Mouse (Mus musculus): ENCODE results near the gene Oasl2.
A peak's percentile ranks its signal among the peaks of the same experiment; 100 is the strongest.
"Not testable (repeated sequence)": the region's sequence is repeated elsewhere in the genome, so short reads cannot be mapped to it uniquely, and the experiment has no call there.

The Oasl2 gene

GRCm38 (mm10) chr5:114896688-114897373, at the start of gene Oasl2:
Gene Oasl2, plus strand, starts transcription at chr5:114896936.
- DNase-seq (ENCODE audit: extremely low read depth, insufficient read length, low spot score) = no peak

GRCm38 (mm10) chr5:114851565-114852236, 45.0 kb upstream of the Oasl2 start:
- DNase-seq (ENCODE audit: extremely low read depth, insufficient read length, low spot score) = no peak

- DNase-seq (ENCODE audit: extremely low read depth, insufficient read length, low spot score) = not testable (repeated sequence)
Observed at GRCm38 (mm10) chr5:114853364-114853763, 43.4 kb upstream of the Oasl2 start, which contains the start of gene 4930519G04Rik. Gene 4930519G04Rik, plus strand, starts transcription at chr5:114853664.

- no peak for DNase-seq (ENCODE audit: extremely low read depth, insufficient read length, low spot score)
Observed at GRCm38 (mm10) chr5:114858582-114858981, 38.2 kb upstream of the Oasl2 start, which contains the start of gene Gm9936. Gene Gm9936, minus strand, starts transcription at chr5:114858682.

GRCm38 (mm10) chr5:114859253-114859652, 37.5 kb upstream of the Oasl2 start:
- DNase-seq (ENCODE audit: extremely low read depth, insufficient read length, low spot score) = peak; percentile 58

DNA sequence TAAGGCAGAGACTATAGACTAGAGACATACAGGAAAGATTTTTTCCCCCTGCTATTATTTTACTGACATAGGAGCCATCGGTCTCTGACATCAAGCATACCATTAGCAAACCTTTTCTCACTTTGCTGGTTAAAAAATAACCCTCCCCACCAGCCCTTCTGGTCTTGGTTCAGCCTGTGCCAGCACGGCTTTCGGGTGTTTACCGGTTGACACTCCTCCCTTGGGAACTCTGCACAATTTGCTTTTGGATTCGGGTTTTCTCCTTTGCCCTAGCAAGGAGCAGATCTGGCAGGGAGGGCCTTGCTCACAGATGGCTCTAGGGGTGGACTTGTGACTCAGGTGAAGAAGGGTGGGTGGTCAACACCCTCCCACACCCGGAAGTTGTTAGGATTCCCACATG, 35.0 kb upstream of the Oasl2 start:
- no peak for DNase-seq (ENCODE audit: extremely low read depth, insufficient read length, low spot score)

GRCm38 (mm10) chr5:114864813-114865212, 31.9 kb upstream of the Oasl2 start:
- no peak for DNase-seq (ENCODE audit: extremely low read depth, insufficient read length, low spot score)

DNA sequence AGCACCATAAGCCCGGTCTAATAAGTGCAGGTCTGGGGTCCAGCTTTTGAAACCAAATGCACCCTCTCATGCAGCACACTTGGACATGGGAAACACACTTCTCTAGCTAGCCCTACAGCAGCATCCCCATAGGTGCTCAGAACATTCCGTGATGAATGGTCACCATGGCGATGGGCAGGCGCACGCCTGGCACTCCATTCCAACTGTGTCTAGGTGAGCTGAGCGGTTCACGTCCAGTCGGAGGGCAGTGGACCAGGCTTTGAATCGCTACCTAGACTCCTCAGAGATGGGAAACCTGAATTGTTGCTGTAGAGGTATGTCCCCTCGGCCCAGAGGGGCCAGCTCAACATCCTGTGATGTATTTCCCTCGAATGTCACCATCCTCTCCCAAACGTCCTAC, 31.5 kb upstream of the Oasl2 start:
- no peak for DNase-seq (ENCODE audit: extremely low read depth, insufficient read length, low spot score)

DNA sequence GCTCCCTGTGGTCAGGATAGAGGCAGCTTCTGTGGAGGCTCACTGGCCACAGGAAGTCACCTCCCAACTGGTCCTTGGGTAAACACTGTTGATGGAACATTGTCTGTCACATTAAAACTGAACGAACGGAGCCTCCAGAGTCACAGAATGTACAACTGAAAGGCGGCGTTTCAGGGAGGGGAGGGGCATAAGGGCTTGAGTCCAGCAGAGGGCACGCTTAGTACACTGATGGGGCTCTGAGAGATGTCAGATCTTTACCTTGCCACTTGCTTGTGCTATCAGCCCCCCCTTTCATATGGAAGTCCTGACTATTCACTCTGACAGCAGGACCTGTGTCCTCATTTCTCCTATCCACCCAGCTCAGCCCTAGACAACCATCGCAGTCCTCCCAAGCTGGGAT, 20.9 kb upstream of the Oasl2 start:
- no peak for DNase-seq (ENCODE audit: extremely low read depth, insufficient read length, low spot score)

GRCm38 (mm10) chr5:114876331-114876730, 20.4 kb upstream of the Oasl2 start:
- DNase-seq (ENCODE audit: extremely low read depth, insufficient read length, low spot score) = no peak

- DNase-seq (ENCODE audit: extremely low read depth, insufficient read length, low spot score) = no peak
Observed at GRCm38 (mm10) chr5:114877487-114877886, 19.2 kb upstream of the Oasl2 start.

DNA sequence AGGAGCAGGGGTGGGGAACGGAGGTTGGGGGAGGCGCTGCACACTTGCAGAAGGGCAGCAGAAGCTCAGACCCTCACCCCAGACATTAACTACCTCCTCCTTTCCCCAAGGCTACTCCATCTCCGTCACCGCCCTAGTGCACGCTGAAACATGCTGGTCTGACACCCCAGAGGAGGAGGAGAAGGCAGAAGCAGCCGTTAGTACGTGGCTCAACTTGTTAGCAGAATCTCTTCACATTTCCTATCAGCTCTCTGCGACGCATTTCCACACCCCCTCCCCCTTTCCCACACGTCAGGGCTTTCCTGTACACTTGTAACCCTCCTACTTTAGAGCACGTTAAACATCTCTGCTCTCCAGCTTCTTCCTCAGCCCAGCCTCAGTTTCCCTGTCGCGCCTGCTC, 17.3 kb upstream of the Oasl2 start:
- DNase-seq (ENCODE audit: extremely low read depth, insufficient read length, low spot score) = no peak

DNA sequence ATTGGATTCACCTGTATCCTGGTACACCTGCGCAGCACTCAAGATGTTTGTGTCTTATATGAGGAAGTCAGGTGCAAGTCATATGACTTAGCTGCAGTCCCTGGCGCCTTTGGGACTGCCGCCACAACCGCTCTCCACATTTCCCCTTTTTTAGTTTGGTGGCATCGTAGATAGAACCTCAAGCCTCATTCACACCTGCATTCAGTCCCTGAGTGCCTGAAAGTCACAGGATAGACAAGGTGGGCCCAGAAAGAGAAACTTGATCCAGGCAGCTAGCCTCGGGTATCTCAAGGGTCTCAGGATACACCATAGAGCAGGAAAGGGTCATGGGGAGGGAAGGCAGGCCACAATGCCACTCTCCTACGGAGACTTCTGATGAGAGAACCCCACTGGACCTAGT, 14.4 kb upstream of the Oasl2 start:
- not testable (repeated sequence) for DNase-seq (ENCODE audit: extremely low read depth, insufficient read length, low spot score)

- DNase-seq (ENCODE audit: extremely low read depth, insufficient read length, low spot score) = no peak
Observed at GRCm38 (mm10) chr5:114883022-114883421, 13.7 kb upstream of the Oasl2 start.

DNA sequence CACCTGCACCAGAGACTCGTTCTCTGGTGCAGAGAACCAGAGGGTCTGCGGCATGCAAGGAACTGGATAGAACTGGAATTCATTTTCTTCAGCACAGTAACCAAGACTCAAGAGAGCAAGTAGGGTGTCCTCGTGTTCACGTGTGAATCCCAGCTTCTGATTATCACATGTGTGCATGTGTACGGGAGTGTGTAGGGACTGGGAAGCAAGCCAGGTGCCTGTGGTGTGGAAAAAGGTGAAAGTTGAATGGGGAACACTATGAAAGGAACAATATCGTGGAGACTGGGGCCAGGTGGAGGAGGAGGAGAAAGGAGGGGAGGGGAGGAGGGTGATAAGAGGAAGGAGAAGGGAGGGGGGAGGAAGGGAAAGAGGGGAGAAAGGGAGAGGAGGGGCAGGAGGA, 9.9 kb upstream of the Oasl2 start:
- DNase-seq (ENCODE audit: extremely low read depth, insufficient read length, low spot score) = no peak

GRCm38 (mm10) chr5:114888995-114889394, 7.7 kb upstream of the Oasl2 start:
- DNase-seq (ENCODE audit: extremely low read depth, insufficient read length, low spot score) = no peak

DNA sequence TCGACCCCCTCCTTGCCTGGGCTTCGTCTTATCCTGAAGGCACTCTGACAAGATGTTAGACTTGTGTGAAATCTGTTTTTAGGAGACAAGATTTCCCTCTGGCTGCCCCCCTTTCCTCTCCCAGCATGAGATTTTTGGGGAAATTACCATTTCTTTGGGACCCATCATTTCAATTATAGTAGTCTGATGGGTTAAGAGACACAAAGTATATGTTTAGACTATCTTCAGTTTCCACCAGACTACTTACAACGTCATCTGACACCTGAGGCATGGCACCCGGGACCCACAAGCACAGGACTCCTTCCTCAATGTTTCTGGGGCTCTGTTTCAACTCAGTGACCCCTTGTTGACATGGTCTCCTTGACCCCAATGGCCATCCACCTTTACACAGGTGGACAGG, 1.2 kb upstream of the Oasl2 start:
- DNase-seq (ENCODE audit: extremely low read depth, insufficient read length, low spot score) = no peak

DNA sequence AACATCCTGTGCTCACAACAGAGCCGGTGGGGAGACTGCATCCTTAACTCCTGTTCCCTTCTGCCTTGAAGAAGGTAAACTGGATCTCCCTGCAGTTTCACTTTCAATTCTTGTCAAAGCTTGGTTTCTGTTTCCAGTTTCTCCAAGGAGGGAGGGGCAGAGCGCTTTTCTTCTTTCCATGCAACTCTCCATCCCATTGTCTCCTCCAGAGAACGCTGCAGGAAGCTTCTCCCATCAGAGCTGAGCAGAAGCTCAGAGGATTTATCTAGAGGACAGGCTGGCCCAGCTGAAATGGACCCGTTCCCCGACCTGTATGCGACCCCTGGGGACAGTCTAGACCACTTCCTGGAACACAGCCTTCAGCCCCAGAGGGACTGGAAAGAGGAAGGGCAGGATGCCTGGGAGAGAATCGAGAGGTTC, 648 bp downstream of the Oasl2 start:
- DNase-seq (ENCODE audit: extremely low read depth, insufficient read length, low spot score) = peak; percentile 17

- no peak for DNase-seq (ENCODE audit: extremely low read depth, insufficient read length, low spot score)
Observed at GRCm38 (mm10) chr5:114898857-114899256, 2.1 kb downstream of the Oasl2 start.

- no peak for DNase-seq (ENCODE audit: extremely low read depth, insufficient read length, low spot score)
Observed at GRCm38 (mm10) chr5:114902413-114902812, 5.7 kb downstream of the Oasl2 start.

DNA sequence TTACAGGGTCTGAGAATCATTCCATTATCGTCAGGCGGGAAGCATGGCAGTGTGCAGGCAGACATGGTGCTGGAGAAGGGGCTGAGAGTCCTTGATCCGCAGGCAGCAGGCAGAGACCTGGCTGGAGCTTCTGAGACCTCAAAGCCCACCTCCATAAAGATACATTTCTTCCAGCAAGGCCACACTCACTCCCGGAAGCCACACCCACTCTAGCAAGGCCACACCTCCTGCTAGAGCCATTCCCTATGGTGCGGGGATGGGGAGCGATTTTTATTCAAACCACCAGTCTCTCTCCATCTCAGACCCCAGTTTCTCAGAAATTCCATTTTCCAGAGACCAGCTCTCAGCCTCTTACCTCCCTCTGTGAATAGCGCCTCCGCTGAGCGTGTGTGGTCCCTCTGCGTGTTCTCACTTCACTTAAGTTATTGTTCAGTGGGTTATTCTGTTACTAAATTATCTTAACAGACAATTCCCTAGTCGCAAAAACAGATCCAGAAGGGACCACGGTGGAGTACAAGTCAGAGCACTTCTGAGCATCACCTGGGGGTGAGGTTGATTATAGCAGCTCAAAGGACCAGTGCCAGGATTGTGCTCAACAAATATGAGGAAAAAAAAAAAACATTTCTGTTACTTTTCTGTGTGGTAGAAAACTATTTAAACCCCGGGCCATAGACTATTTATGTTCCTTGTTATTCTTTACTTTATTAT, 12.0 kb downstream of the Oasl2 start:
- no peak for DNase-seq (ENCODE audit: extremely low read depth, insufficient read length, low spot score)

- no peak for DNase-seq (ENCODE audit: extremely low read depth, insufficient read length, low spot score)
Observed at GRCm38 (mm10) chr5:114913686-114914085, 16.9 kb downstream of the Oasl2 start.

Data from 3134 (cell line).